Mouse (Mus musculus): ENCODE results near the gene Hist1h2bg.

Hist1h2bg gene

GRCm38 (mm10) chr13:23620733-23621531 lies 49.7 kb downstream of the Hist1h2bg start, which contains the start of gene Hist1h2be:
TSS of gene Hist1h2be (minus strand) at chr13:23621124.
- DNase-seq (ENCODE audit: low read depth): peak; percentile 93

Measured in naive thymus-derived CD4-positive, alpha-beta T cell, adult 2 months (primary cell).